Mouse (Mus musculus): ENCODE data around the gene Nrxn1.

- TF ChIP-seq CTCF (IDR thresholded peaks at IDR 0.05; ENCODE audit: low read depth) (no peak), EP300 (optimal IDR thresholded peaks at IDR 0.05) (no peak)
Measured at GRCm38 (mm10) chr17:90788491-90789127, 304.3 kb downstream of the Nrxn1 start.
